Mouse (Mus musculus) G1E (cell line): ENCODE data around the gene Ccr10. TPM values are rescaled to one million over a fixed set of nuclear protein-coding genes. Genes with fewer than 3 reads are reported as not detected.
A peak's percentile ranks its signal among the peaks of the same experiment; 100 is the strongest.

Experiments used
- ATAC-seq: 2 replicates; pipeline ENCODE4 v1.8.0; 2016; ENCODE audit warnings: mild to moderate bottlenecking; ENCODE audit not compliant: insufficient number of reproducible peaks, poor library complexity, low FRiP score, severe bottlenecking; ENCODE audit errors: extremely low read depth
- DNase-seq: peaks from one replicate; pipeline ENCODE4 v3.0.0; 2012; ENCODE audit warnings: low spot score
- H3K27me3 ChIP-seq: 2 replicates; pipeline ENCODE4 v1.6.1; 2012; ENCODE audit warnings: mild to moderate bottlenecking, low read length, inconsistent platforms; ENCODE audit not compliant: insufficient read depth
- H3K36me3 ChIP-seq: replicated peaks from 2 replicates; pipeline ENCODE3; 2012; ENCODE audit warnings: mild to moderate bottlenecking, inconsistent platforms
- H3K4me1 ChIP-seq: 2 replicates; pipeline ENCODE4 v1.6.1; 2012; ENCODE audit warnings: low read depth, low read length, inconsistent platforms, mixed read lengths; ENCODE audit not compliant: insufficient read depth
- H3K4me3 ChIP-seq: 2 replicates; pipeline ENCODE4 v1.5.1; 2012; ENCODE audit warnings: low read depth, mild to moderate bottlenecking, inconsistent platforms, low read length, moderate library complexity, mixed read lengths
- H3K9me3 ChIP-seq: replicated peaks from 2 replicates; pipeline ENCODE4 v1.6.1; 2012; ENCODE audit warnings: inconsistent platforms
- CTCF ChIP-seq: IDR thresholded peaks from 2 replicates; pipeline ENCODE4 v1.5.1; 2012; ENCODE audit warnings: low read depth, low read length, inconsistent platforms, mixed read lengths
- GATA1 ChIP-seq: IDR thresholded peaks from 2 replicates; pipeline ENCODE4 v1.6.1; 2012; ENCODE audit warnings: borderline replicate concordance, low read length, inconsistent platforms, mixed read lengths
- GATA2 ChIP-seq: IDR thresholded peaks from 2 replicates; pipeline ENCODE4 v1.6.1; 2012; ENCODE audit warnings: low read depth, low read length, inconsistent platforms, borderline replicate concordance
- POLR2AphosphoS5 ChIP-seq: IDR thresholded peaks from 2 replicates; pipeline ENCODE4 v1.6.1; 2012; ENCODE audit warnings: low read depth, low read length, inconsistent platforms; ENCODE audit not compliant: insufficient replicate concordance
- TAL1 ChIP-seq: conservative IDR thresholded peaks from 2 replicates; pipeline ENCODE4 v1.6.1; 2012; ENCODE audit warnings: low read depth, low read length, inconsistent platforms, mixed read lengths
- polyA plus RNA-seq: library from polyadenylated mRNA; stranded (reverse); fragments of >175 nt; gene quantifications from 2 replicates; pipeline ENCODE4 v1.2.3, GENCODE M21; 2012
- total RNA-seq, 2 experiments: library from RNA; stranded (forward) in 1 of 2; stranded (reverse) in 1 of 2; fragments of 200-1000 nt in 1 of 2; fragments of >200 nt in 1 of 2; fragmentation: Nextera tagmentation in 1 of 2; gene quantifications; 2 replicates each; pipeline ENCODE4 v1.2.3; 2014 to 2017

The Ccr10 gene
- total and polyA plus RNA-seq, 3 experiments: not detected

DNA sequence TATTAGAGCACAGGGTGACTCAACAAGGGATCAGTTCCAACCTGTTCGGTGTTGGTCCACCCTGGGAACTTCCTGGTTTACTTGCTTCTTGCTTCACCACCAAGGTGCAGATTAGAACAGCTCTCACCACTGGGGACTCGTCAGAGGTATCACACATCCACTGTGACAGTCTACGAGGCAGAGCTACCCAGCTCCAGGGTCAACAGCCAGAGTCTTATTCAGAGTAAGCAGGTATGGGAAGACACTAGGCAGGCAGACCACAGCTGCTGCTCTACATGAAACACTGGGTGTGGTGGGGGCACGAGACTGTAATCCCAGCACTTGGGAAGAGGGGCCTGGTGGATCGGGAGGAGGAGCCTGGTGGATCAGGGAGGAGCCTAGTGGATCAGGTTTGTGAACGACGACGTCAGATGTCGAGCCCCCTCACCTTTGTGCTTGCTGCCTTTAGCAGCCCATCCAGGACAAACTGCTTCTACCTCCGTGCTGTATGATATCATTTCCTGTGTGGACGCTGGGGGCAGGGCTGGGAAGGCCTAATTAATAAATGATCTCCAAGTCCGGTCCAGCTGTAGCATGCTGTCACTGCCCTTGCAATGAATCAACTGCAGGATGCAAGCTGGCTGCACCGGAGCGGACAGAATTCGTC lies 36.6 kb downstream of the Ccr10 start:
- H3K4me1 ChIP-seq: peaks cover 8% of the 10 kb centered on the region
- peaks cover 41% of the 10 kb centered on the region for H3K27me3 ChIP-seq
- no peak overlapping the region; the same call in 1 of the 2 replicates for H3K4me3 ChIP-seq
- DNase-seq (no peak), ATAC-seq (no peak)
- no peak for TF ChIP-seq CTCF
- no peak for TF ChIP-seq GATA1
- no peak for TF ChIP-seq POLR2AphosphoS5
- no peaks in the 10 kb centered on the region for H3K9me3 ChIP-seq
- no peaks in the 10 kb centered on the region for H3K36me3 ChIP-seq

GRCm38 (mm10) chr11:101137000-101137399 lies 38.2 kb downstream of the Ccr10 start:
- peaks cover 12% of the 10 kb centered on the region for H3K4me1 ChIP-seq
- no peaks in the 10 kb centered on the region for H3K9me3 ChIP-seq
- no peak for ATAC-seq
- H3K36me3 ChIP-seq: no peaks in the 10 kb centered on the region
- no peak for DNase-seq
- peaks cover 39% of the 10 kb centered on the region for H3K27me3 ChIP-seq
- TF ChIP-seq GATA2 (no peak), TAL1 (no peak), POLR2AphosphoS5 (no peak), GATA1 (no peak), CTCF (no peak)
- no peak overlapping the region for H3K4me3 ChIP-seq

GRCm38 (mm10) chr11:101134217-101134865 lies 40.9 kb downstream of the Ccr10 start:
- no peak overlapping the region for H3K4me3 ChIP-seq
- H3K9me3 ChIP-seq: peaks cover 2% of the 10 kb centered on the region; the same call in 1 of the 2 replicates
- H3K36me3 ChIP-seq: no peaks in the 10 kb centered on the region
- peaks cover 30% of the 10 kb centered on the region for H3K4me1 ChIP-seq
- DNase-seq: no peak
- ATAC-seq: no peak
- TF ChIP-seq GATA2 (no peak), TAL1 (no peak), POLR2AphosphoS5 (no peak), CTCF (no peak), GATA1 (no peak)
- H3K27me3 ChIP-seq: peaks cover 26% of the 10 kb centered on the region

DNA sequence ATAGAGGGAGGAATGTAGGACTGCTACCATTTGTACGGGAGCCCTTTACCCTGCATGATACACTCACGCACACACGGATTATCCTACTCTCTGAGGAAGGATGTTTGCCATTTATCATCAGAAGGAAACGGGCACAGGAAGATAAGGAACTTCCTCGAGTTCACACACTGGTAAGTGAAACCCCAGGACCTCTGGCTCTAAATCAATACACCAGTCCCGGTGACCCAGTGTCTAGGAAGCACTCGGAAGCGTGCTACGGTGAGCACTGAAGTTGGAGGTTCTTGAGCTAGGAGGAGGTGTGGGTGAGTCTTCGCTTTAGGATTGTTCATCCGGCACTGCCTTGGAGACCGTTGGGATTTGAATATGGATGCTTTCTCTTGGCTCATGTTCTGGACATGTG lies 42.2 kb downstream of the Ccr10 start:
- Histone ChIP-seq H3K4me3 (no peak overlapping the region), H3K4me1 (peaks cover 33% of the 10 kb centered on the region), H3K36me3 (no peaks in the 10 kb centered on the region), H3K9me3 (peaks cover 2% of the 10 kb centered on the region; the same call in 1 of the 2 replicates), H3K27me3 (peaks cover 18% of the 10 kb centered on the region)
- TF ChIP-seq TAL1 (no peak), POLR2AphosphoS5 (no peak), CTCF (no peak), GATA2 (no peak), GATA1 (no peak)
- ATAC-seq (no peak), DNase-seq (no peak)

GRCm38 (mm10) chr11:101131701-101132100 lies 43.5 kb downstream of the Ccr10 start:
- peaks cover 2% of the 10 kb centered on the region; the same call in 1 of the 2 replicates for H3K9me3 ChIP-seq
- H3K27me3 ChIP-seq: peaks cover 17% of the 10 kb centered on the region
- peaks cover 7% of the 10 kb centered on the region for H3K36me3 ChIP-seq
- TF ChIP-seq GATA1: no peak
- TF ChIP-seq POLR2AphosphoS5: no peak
- no peak for TF ChIP-seq GATA2
- no peak for TF ChIP-seq CTCF
- no peak for TF ChIP-seq TAL1
- DNase-seq: no peak
- ATAC-seq: no peak
- no peak overlapping the region for H3K4me3 ChIP-seq
- H3K4me1 ChIP-seq: peaks cover 33% of the 10 kb centered on the region

DNA sequence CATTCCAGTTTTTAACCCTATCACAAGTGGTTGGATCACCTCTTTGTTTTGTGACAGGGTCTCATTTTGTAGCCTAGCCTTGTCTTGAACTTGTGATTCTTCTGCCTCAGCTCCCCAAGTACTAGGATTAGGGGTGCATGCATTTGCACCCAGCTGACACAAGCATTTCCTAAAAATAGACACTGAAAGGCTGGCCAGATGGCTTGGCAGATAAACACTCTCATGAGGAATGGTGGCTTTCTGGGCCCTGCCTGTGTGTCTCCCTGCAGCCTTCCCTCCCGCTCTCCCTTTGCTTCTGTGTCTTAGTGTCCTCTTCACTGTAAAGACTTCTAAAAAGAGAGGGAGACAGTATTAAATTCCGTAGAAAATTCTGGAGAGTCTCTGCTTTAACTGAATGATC lies 44.1 kb downstream of the Ccr10 start:
- TF ChIP-seq GATA2 (no peak), TAL1 (peak; percentile 44; the same call in 1 of the 2 replicates)
- peaks cover 2% of the 10 kb centered on the region; the same call in 1 of the 2 replicates for H3K9me3 ChIP-seq
- H3K4me1 ChIP-seq: peaks cover 33% of the 10 kb centered on the region
- peak; percentile 49; the same call in 1 of the 2 replicates for ATAC-seq
- H3K4me3 ChIP-seq: no peak overlapping the region
- H3K36me3 ChIP-seq: peaks cover 12% of the 10 kb centered on the region
- peaks cover 14% of the 10 kb centered on the region for H3K27me3 ChIP-seq
- peak; percentile 36 for DNase-seq
